Mouse (Mus musculus): ENCODE measurements around the gene Gfer.
"Not testable (repeated sequence)": the region's sequence is repeated elsewhere in the genome, so short reads cannot be mapped to it uniquely, and the experiment has no call there.

Gene Gfer

GRCm38 (mm10) chr17:24723122-24723880 lies 27.3 kb upstream of the Gfer start:
- in situ Hi-C loops (cut with MboI; ENCODE audit: low sequenced_read_pairs): no loop called here

GRCm38 (mm10) chr17:24722220-24722924 lies 26.4 kb upstream of the Gfer start:
- in situ Hi-C loops (cut with MboI; ENCODE audit: low sequenced_read_pairs): no loop called here

- in situ Hi-C loops (cut with MboI; ENCODE audit: low sequenced_read_pairs): not testable (repeated sequence)
Observed at GRCm38 (mm10) chr17:24721383-24721955, 25.5 kb upstream of the Gfer start.

GRCm38 (mm10) chr17:24720616-24721015 lies 24.7 kb upstream of the Gfer start:
- in situ Hi-C loops (cut with MboI; ENCODE audit: low sequenced_read_pairs): not testable (repeated sequence)

GRCm38 (mm10) chr17:24719494-24720222 lies 23.7 kb upstream of the Gfer start:
- in situ Hi-C loops (cut with MboI; ENCODE audit: low sequenced_read_pairs): no loop called here

- in situ Hi-C loops (cut with MboI; ENCODE audit: low sequenced_read_pairs): not testable (repeated sequence)
Observed at GRCm38 (mm10) chr17:24718938-24719337, 23.0 kb upstream of the Gfer start.

GRCm38 (mm10) chr17:24717943-24718342 lies 22.0 kb upstream of the Gfer start, which contains the start of the genes Rnf151 and Rps2:
Gene Rnf151 (minus strand): TSS chr17:24718063.
Gene Rps2 (plus strand): TSS chr17:24718116.
- in situ Hi-C loops (cut with MboI; ENCODE audit: low sequenced_read_pairs): no loop called here

GRCm38 (mm10) chr17:24716166-24716682 lies 20.3 kb upstream of the Gfer start:
- in situ Hi-C loops (cut with MboI; ENCODE audit: low sequenced_read_pairs): no loop called here

GRCm38 (mm10) chr17:24715556-24715955 lies 19.6 kb upstream of the Gfer start:
- in situ Hi-C loops (cut with MboI; ENCODE audit: low sequenced_read_pairs): no loop called here

GRCm38 (mm10) chr17:24708646-24709045 lies 12.7 kb upstream of the Gfer start:
- in situ Hi-C loops (cut with MboI; ENCODE audit: low sequenced_read_pairs): no loop called here

- in situ Hi-C loops (cut with MboI; ENCODE audit: low sequenced_read_pairs): no loop called here
Observed at GRCm38 (mm10) chr17:24707801-24708425, 12.0 kb upstream of the Gfer start.

- in situ Hi-C loops (cut with MboI; ENCODE audit: low sequenced_read_pairs): no loop called here
Observed at GRCm38 (mm10) chr17:24706982-24707800, 11.2 kb upstream of the Gfer start, which contains the start of gene Tbl3. Gene Tbl3 (minus strand): TSS chr17:24707660.

- in situ Hi-C loops (cut with MboI; ENCODE audit: low sequenced_read_pairs): no loop called here
Observed at GRCm38 (mm10) chr17:24705821-24706220, 9.9 kb upstream of the Gfer start.

GRCm38 (mm10) chr17:24701251-24701650 lies 5.3 kb upstream of the Gfer start:
- in situ Hi-C loops (cut with MboI; ENCODE audit: low sequenced_read_pairs): no loop called here

- in situ Hi-C loops (cut with MboI; ENCODE audit: low sequenced_read_pairs): no loop called here
Observed at GRCm38 (mm10) chr17:24699473-24699872, 3.5 kb upstream of the Gfer start.

- in situ Hi-C loops (cut with MboI; ENCODE audit: low sequenced_read_pairs): no loop called here
Observed at GRCm38 (mm10) chr17:24698715-24699114, 2.8 kb upstream of the Gfer start.

- in situ Hi-C loops (cut with MboI; ENCODE audit: low sequenced_read_pairs): no loop called here
Observed at GRCm38 (mm10) chr17:24697985-24698384, 2.0 kb upstream of the Gfer start.

- in situ Hi-C loops (cut with MboI; ENCODE audit: low sequenced_read_pairs): no loop called here
Observed at GRCm38 (mm10) chr17:24695326-24696010, 488 bp downstream of the Gfer start.

GRCm38 (mm10) chr17:24692385-24692784 lies 3.6 kb downstream of the Gfer start:
- in situ Hi-C loops (cut with MboI; ENCODE audit: low sequenced_read_pairs): no loop called here
